Mouse (Mus musculus) kidney, postnatal 36 days (tissue): ENCODE results near the gene Rbfox1.

Source experiments
- DNase-seq, 2 experiments: peaks; one replicate each; pipeline ENCODE4 v3.0.0; 2021 to 2022; ENCODE audit warnings: mixed read lengths in 2 of 2

Rbfox1 gene

DNA sequence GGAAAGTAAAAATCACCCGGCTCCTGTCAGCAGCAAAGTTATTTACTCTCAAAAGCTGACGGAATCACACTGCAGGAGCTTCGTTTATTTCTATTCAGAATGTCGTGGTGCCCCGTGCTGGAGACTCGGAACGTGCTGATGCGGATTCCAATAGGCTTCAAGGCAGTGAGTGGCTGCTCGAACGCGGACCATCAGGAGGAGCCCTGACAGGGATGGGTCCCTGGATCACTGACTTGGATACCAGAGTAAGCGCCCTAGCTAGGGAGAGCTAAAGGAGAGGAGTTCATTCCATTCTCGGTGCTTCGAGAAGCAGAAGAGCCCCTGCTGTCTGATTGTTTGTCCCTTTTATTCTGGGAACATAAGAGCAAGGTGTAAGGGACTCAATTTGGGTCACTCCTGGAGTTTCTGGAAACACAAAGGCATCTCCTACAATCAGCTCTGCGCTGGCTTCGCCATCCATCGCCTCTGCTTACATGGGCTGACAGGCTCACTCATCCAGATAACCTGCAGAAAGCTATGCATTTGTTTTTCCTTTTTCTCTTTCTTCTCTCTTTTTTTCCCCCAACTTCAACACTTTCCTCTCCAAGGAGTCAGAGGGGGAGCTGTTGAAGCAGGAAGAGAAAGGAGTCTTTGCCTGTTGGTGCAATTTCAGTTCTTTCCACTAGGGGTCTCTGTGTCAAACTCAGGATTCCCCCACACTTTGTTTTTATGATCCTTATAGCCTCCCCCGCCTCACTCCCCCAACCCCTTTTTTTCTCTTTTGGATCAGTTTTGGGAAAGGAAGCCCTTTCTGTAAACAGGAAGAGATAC lies 1164.2 kb downstream of the Rbfox1 start:
- peak; percentile 29 to 40 for DNase-seq

DNA sequence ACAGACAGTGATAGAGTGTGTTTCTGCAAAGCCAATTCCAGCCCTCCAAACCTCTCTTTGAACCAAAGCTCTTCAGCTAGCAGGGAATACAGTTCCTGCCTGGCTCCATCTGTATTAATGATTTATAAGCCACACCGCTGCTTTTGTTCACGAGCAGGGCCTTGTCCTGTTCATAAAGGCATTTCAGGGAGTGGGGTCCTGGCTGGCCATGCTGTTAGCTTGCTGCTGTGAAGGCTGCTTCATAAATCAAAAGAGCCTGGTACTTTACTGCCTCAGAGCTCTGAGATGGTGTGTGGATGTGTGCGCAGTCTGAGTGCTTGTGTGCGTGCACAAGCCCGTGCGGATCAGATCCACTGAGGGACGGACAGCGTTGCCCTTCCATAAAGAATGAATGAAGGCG lies 1165.8 kb downstream of the Rbfox1 start:
- DNase-seq: no peak

GRCm38 (mm10) chr16:7051991-7052390 lies 1166.8 kb downstream of the Rbfox1 start:
- DNase-seq: no peak

DNA sequence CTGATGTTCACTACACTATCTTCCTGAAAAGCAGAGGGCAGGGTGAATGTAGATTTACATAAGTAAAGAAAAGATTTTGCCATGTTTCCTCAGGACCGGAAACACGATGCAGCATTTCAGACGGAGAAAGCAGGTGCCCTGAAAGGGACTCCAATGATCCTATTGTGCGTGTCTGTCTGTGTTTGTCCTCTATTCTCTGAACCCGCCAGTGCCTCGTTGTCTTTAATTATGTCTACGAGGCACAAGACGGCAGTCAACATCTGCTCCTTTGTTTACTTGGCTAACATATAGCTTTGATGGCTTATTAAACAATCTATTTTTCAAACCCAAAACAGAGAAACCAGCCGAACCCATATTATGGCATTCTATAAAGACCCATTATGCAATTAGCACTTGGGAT lies 1167.3 kb downstream of the Rbfox1 start:
- no peak for DNase-seq

GRCm38 (mm10) chr16:7057789-7058188 lies 1172.6 kb downstream of the Rbfox1 start:
- DNase-seq: no peak

DNA sequence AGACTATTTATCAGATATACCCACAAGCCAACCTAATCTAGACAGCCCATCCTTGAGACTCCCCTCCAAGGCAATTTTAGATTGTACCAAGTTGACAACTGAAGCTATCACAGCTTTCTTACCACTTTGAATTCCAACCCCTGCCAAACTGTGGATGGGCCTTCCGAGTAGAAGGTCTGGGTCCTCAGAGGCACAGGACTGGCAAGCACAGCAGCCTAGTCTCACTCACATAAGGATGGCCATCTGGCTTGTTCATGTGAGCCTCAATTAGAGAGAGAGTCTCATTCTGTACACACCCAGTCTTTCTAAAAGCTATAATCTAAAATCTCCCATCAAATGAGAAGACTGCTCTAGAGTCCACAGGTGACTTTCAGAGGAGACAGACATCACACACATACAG lies 1173.4 kb downstream of the Rbfox1 start:
- no peak for DNase-seq

- no peak for DNase-seq
Measured at GRCm38 (mm10) chr16:7059596-7059995, 1174.4 kb downstream of the Rbfox1 start.

DNA sequence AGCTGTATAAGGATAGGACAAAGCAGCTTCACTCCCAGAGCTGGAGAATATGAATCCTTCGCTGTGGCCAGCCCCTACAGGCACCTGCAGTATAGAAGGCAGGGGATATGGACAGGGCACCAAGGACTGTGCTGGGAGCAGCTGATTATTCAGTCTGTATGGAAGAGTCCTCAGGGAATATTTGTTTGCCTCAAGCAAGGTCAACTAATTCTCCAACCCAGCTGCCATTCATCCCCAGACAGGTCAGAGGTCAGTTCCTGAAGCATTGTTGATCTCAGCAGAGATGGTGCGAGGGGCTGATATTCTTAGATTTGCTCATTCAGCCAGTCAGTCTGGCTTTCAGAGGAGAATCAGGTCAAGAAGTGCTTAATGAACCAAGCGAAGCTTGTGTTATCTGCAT lies 1175.7 kb downstream of the Rbfox1 start:
- DNase-seq: no peak

DNA sequence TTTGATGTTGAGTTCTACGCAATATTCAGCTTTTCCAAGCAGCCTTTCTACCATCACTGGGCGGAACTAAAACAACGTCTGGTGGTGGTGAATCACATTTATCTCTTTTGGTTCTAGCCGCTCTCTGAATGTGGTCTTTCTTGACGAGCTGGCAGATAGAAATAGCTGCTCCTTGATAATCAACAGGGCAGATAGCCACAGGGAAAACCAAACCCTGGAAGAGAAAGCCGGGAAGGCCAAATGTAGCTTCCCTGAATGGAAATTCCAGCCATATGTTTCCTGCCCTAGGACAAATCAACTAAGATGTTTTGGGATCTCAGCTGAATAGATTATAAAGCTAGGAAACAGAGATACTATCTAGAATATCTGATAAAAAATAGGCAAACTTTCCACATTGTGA lies 1177.4 kb downstream of the Rbfox1 start:
- DNase-seq: no peak

- no peak for DNase-seq
Measured at GRCm38 (mm10) chr16:7067109-7067508, 1182.0 kb downstream of the Rbfox1 start.

DNA sequence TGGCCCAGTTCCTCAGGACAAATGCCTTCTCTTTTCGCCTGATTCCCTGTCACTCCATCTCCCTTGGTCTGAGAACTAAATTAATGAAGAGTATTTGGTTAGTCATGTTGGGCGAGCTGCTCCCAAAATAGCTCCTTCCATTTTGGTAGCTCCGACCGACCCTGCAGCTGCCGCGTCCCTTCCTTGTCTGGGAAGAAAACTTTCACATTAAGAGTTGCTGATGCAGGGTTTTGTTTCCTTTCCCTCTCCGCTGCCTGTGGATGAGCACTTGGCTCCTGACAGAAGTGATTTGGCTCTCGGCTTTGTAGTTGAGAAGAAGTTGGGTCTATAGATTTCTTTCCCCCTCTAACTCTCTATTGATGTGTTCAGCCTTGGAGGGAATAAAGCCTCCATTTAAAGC lies 1184.4 kb downstream of the Rbfox1 start:
- no peak for DNase-seq

- DNase-seq: no peak
Measured at GRCm38 (mm10) chr16:7074786-7075185, 1189.6 kb downstream of the Rbfox1 start.

DNA sequence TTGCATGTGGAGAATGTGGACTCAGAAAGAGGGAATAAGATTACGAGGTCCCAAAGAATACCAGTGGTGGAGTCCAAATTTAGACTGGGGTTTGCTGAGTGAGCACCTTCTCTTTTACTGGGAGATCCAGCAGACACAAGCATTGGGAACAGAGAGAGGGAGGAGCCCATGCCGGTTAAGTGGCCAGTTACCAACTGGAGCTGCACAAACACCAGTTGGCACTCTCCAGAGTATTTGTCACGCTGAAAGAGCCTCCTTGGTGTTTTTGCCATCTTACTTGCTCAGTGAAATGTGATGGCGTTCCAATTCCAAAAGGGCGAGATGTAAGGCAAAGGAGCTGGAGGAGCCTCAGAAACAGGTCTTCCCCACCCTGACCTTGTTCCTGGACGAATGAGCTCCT lies 1190.6 kb downstream of the Rbfox1 start:
- DNase-seq: no peak

- no peak for DNase-seq
Measured at GRCm38 (mm10) chr16:7076305-7076704, 1191.2 kb downstream of the Rbfox1 start.

DNA sequence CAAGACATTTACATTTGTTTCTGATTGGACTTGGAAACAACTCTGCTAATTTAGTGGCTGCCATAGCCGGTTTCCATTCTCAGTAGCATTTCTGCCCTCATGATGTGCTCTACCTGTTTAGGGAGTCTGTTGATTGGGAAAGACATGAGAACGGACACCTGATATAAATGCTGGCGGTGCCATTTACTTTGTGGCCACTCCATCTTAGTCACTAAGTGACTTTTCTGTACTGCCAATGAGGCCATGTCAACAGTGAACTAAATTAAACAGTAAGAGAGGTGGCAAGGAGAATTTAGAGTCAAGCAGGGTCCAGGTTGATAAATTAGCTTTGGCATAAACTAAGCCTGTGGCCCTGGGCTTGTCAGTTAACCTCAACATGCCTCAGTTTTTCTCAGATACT lies 1191.6 kb downstream of the Rbfox1 start:
- DNase-seq: no peak

- DNase-seq: no peak
Measured at GRCm38 (mm10) chr16:7081074-7081568, 1196.0 kb downstream of the Rbfox1 start.

DNA sequence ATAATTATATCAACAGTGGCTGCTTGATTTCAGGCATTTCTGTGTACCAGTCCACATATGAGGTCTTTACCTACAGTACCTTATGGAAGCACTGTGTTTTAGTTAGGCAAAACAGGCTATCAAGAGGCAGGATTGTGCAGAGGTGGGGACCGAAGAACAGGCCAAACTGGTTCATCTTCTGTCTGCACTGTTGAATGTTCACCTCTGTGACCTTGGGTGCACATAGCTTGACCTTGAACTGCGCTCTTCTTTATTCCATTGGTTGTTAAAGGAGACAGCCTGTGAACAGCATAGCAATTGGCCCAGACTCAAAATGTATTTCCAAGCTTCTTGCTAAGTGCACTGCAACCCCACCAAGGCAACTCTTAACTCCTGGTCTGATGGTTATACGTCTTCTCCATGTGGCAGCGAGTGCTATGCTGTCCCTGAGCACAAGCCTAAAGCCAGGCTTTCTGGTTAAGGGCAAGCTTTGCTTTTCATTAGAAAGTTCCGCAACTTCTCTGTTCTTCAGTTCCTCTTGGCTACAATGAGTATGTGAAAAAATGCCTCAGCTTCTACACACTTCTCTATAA lies 1196.6 kb downstream of the Rbfox1 start:
- DNase-seq: no peak

GRCm38 (mm10) chr16:7083937-7084336 lies 1198.8 kb downstream of the Rbfox1 start:
- no peak for DNase-seq

DNA sequence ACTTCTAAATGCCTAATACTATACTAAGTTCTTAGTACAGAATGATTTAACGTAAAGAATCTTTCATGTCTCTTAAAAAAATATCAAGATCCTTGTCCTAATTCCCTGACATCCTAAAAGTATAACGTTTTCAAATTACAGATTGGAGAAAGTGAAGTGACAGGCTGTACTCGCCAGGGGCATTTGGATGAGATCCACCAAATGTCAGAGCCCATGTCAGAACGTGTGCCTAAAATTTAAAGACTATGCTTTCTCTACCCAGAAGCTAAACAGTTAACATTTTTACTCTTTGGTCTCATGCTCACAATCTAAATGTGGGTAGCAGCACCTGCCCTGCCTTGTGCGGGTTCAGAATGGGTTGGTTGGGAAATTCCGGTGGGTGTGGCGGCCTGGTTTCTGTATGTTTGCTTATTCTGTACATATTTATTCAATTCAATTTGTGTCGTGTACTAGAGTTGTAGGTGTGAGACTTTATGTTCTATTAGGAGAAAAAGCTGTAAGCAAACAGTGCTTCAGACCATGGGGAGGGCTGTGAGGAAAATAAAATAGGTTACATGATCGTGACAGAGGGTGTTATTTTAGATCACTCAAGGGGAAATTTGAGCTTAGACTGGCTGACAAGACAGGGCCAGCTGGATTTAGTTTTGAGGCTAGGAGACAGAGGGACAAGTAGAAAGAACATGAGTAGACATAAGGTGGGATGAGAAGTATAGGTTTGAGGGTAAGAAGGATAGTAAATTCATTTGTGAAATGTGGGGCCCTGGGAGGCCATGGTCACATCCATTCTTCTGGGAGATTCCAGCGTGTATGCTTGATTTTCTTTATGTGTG lies 1203.7 kb downstream of the Rbfox1 start:
- DNase-seq: no peak

- no peak for DNase-seq
Measured at GRCm38 (mm10) chr16:7089475-7089874, 1204.3 kb downstream of the Rbfox1 start.

DNA sequence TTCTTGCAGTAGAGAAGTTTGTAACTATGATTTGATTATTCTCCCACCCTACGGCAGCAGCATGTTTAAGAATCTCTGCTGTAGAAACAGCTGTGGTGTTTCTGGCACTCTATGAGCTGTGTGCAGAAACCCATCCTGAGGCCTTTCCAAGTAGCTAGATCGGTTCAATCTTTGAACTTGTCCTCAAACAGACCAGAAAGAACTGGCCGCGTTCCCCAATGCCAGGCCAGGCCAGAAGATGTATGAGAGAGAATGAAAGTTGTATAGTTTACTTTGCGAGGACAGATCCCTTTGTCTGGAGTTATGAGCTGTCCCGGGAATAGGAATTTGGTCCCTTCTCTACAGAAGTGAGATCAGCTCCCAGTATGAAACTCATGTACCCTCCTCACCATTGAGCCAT lies 1205.0 kb downstream of the Rbfox1 start:
- no peak for DNase-seq

DNA sequence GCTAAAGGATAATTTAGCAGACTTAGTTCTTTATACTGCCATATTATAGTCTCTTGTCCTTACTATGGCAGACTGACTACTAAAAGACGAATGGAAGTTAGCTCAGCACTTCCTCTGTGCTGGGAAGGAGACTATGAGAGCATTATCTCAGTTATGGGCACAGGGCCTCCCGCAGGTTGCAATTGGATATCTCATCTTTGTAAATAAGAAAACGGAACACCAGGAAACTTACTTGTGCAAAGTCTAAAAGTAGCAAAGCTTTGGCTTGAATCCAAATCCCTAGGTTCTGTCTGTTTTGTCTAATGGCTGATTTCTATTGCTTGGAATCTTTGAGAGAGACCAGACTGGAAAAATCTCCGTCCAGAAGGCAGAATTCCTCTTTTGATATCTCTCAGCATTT lies 1207.7 kb downstream of the Rbfox1 start:
- no peak for DNase-seq

DNA sequence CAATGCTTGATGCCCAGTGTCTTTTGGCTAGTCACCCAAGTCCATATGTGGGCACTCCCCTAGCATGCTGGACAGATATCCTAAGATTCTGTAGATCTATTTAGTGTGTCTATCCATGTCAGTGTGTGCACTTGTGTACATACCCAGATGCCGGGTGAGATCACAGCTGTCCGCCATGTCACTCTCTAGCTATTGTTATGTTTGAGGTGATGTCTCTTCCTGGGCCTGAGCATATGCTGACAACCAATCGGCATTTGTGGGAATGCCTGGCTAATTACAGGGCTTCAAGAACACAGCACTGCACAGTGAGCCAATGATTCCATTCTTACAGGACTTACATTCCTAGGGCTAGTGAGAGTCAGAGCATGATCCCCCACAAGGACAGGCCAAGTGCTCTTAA lies 1208.5 kb downstream of the Rbfox1 start:
- no peak for DNase-seq
